Mouse (Mus musculus) left cerebral cortex, adult 2 months (tissue): ENCODE results near the gene Ndufb5. TPM values are rescaled to one million over a fixed set of nuclear protein-coding genes. Genes with fewer than 3 reads are reported as not detected.
"Not testable (repeated sequence)": the region's sequence is repeated elsewhere in the genome, so short reads cannot be mapped to it uniquely, and the experiment has no call there.

Experiments used
- DNase-seq, 2 experiments: peaks; one replicate each; pipeline ENCODE4 v3.0.0; 2021 to 2022; ENCODE audit warnings: low spot score in 2 of 2, mixed read lengths in 1 of 2; ENCODE audit errors: extremely low spot score in 1 of 2
- H3K27ac ChIP-seq: fragments of 200-600 bp; 2 replicates; pipeline ENCODE4 v1.8.1; 2022
- H3K4me3 ChIP-seq: fragments of 200-600 bp; 2 replicates; pipeline ENCODE4 v1.8.1; 2022
- CTCF ChIP-seq: fragments of 200-600 bp; IDR thresholded peaks from 2 replicates; pipeline ENCODE4 v1.8.1; 2022; ENCODE audit warnings: antibody characterized with exemption, mild to moderate bottlenecking, moderate library complexity
- intact Hi-C: fragments of 180-260 bp; cut with DNase I; formaldehyde crosslinking; loops from one replicate; pipeline ENCODE4 v1.15.1; 2025
- long read RNA-seq, 2 experiments: library from polyadenylated mRNA; stranded (forward); transcript quantifications; one replicate each; pipeline ENCODE4 v2.0.0; 2021; ENCODE audit warnings: borderline mapping rate in 2 of 2
- total RNA-seq, 2 experiments: library from RNA; stranded (reverse); gene quantifications; 2 replicates each; pipeline ENCODE4 v1.2.3; 2021

The Ndufb5 gene
- total RNA-seq: 100 to 1,000 TPM; 198 to 210 TPM
- long read RNA-seq, experiment 1, transcript Ndufb5-204 (6 exons, 1,079 nt): major isoform, 82 of 84 reads
- long read RNA-seq, experiment 1, partial matches to known transcripts: 0 of 84 reads
- long read RNA-seq, experiment 1, other reads (novel, unspliced or antisense): 1 of 84 reads
- long read RNA-seq, experiment 2, transcript Ndufb5-204 (6 exons, 1,079 nt): major isoform, 55 of 62 reads
- long read RNA-seq, experiment 2, partial matches to known transcripts: 0 of 62 reads
- long read RNA-seq, experiment 2, other reads (novel, unspliced or antisense): 4 of 62 reads

DNA sequence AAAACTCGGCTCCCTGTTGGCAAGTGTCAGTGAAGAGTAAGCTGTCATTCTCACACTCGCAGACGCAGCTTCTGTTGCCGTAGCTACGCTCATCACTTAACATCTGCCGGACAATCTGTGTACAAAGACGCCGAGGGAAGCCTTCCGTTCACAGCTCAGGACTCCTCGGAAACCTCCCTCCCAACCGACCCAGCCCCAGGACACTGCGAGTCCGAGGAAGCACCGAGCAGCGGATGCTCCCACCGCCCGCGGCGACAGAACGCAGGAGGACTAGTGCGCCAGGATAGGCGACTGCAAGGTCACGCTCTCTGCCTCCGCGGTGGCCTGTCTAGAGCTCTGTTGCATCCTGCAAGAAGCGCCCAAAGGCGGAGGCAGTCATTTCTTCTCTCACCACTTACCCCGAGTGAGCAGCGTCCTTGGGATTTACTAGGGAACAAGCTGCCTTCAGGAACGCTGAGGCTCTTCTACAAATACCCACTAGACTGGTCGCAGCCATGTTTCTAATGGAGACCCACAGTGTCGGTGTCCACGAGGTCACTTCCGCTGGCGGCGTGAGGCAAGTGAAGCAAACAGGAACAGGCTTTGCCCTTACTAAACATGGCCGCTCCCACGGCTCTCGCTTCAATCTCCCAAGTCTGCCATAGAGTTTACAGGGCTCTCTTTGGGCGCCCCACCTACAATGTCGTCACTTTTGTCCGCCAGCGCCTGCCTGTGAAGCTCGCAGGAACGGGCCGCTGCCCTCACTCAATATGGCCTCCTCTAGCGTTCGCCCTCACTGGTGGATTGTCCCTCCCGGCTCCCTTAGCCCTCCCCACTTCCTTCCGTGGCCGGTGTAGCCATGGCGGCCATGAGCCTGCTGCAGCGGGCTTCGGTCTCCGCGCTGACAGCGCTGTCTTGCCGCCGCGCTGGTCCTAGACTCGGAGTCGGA, at the start of gene Ndufb5:
Gene Ndufb5, plus strand, starts transcription at position 747 of the 928 bp plus-strand sequence.
- Histone ChIP-seq H3K4me3 (peak within 1 kb of the TSS; percentile 96), H3K27ac (peak within 1 kb of the TSS; percentile 98)
- peak; percentile 98 to 99 for DNase-seq
- intact Hi-C loops: loop anchor here (2.0 kb wide), 3 partner anchors 28 to 1062 kb away; partner anchors contain the start of genes Ttc14 and Usp13
- TF ChIP-seq CTCF: no peak; the same call in 1 of the 2 replicates

GRCm38 (mm10) chr3:32687156-32687555, 49.6 kb upstream of the Ndufb5 start:
- intact Hi-C loops: no loop called here
- no peak for TF ChIP-seq CTCF
- no peak for DNase-seq
- no peak overlapping the region for H3K27ac ChIP-seq
- no peak overlapping the region for H3K4me3 ChIP-seq

GRCm38 (mm10) chr3:32689567-32689999, 47.2 kb upstream of the Ndufb5 start:
- intact Hi-C loops: no loop called here
- no peak for TF ChIP-seq CTCF
- no peak for DNase-seq
- H3K4me3 ChIP-seq: no peak overlapping the region
- H3K27ac ChIP-seq: no peak overlapping the region

- DNase-seq: no peak
- intact Hi-C loops: loop anchor here (10.0 kb wide), 1 partner anchor 355 kb away; no protein-coding TSS in a partner anchor
- H3K27ac ChIP-seq: no peak overlapping the region
- no peak for TF ChIP-seq CTCF
- no peak overlapping the region for H3K4me3 ChIP-seq
These were observed 46.8 kb upstream of the Ndufb5 start for GRCm38 (mm10) chr3:32690008-32690407.

DNA sequence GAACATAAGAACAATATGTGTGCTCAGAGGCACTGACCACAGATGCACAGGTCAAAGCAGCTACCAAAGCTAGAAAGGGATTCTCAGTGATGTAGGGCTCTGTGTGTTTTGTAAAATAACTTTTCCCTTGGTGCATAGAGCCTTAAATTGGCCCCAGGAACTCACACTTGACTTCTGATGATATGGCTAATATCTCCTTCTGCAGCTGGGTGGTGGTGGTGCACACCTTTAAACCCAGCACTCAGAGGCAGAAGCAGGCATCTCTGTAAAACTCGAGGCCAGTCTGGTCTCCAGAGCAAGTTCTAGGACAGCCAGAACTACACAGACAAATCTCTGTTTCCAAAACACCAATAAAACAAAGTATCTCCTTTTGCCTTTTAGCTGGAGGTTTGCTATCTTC, 45.9 kb upstream of the Ndufb5 start:
- intact Hi-C loops: loop anchor here (10.0 kb wide), 1 partner anchor 356 kb away; no protein-coding TSS in a partner anchor
- no peak for DNase-seq
- no peak overlapping the region for H3K27ac ChIP-seq
- TF ChIP-seq CTCF: no peak
- no peak overlapping the region for H3K4me3 ChIP-seq

GRCm38 (mm10) chr3:32691841-32692240, 44.9 kb upstream of the Ndufb5 start:
- TF ChIP-seq CTCF: no peak

DNA sequence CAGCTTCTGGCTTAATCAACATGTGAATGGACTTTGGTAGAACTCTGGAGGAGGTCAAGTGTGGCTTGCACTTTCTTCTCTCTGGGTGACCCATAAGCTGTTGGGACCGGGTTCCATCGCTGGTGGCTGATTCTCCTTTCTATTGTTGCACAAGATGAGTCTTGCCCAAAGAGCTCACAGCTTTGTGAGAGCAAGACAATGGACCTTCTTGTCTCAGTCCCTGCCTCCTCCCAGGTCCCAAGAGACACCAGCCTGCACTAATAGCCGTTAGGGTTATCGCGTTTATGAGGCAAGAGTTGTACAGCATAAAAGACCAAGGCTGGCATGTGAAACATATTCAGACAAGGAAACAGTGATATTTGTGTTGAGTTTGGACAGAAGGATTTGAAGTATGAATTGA, 42.6 kb upstream of the Ndufb5 start:
- TF ChIP-seq CTCF: no peak
- intact Hi-C loops: loop anchor here (10.0 kb wide), 1 partner anchor 359 kb away; no protein-coding TSS in a partner anchor
- no peak for DNase-seq
- no peak overlapping the region for H3K27ac ChIP-seq
- no peak overlapping the region for H3K4me3 ChIP-seq

More at GRCm38 (mm10) chr3:32691841-32692240, 44.9 kb upstream of the Ndufb5 start:
- no peak overlapping the region for H3K4me3 ChIP-seq
- DNase-seq: no peak
- no peak overlapping the region for H3K27ac ChIP-seq
- intact Hi-C loops: loop anchor here (10.0 kb wide), 1 partner anchor 357 kb away; no protein-coding TSS in a partner anchor

GRCm38 (mm10) chr3:32694737-32695582, 41.8 kb upstream of the Ndufb5 start:
- Histone ChIP-seq H3K4me3 (no peak overlapping the region), H3K27ac (no peak overlapping the region)
- no peak; the same call in 1 of the 2 replicates for TF ChIP-seq CTCF
- no peak for DNase-seq
- intact Hi-C loops: loop anchor here (10.0 kb wide), 1 partner anchor 360 kb away; no protein-coding TSS in a partner anchor

DNA sequence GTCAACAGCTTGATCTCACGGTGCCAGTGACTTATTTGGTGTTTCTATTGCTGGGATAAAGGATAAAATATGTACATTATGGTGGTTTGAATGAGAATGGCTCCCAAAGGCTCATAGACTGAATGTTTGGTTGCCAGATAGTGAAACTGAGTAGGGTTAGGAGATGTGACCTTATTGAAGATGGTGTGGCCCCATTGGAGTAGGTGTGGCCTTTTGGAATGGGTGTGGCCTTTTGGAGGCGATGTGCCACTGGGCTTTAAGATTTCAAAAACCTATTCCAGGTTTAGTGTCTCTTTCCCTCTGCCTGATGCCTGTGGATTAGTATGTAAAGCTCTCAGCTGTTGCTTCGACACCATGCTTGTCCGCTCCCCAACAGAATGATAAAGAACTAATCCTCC, 41.2 kb upstream of the Ndufb5 start:
- intact Hi-C loops: loop anchor here (10.0 kb wide), 1 partner anchor 361 kb away; no protein-coding TSS in a partner anchor
- Histone ChIP-seq H3K4me3 (no peak overlapping the region), H3K27ac (no peak overlapping the region)
- TF ChIP-seq CTCF: no peak
- DNase-seq: no peak

- no peak overlapping the region for H3K4me3 ChIP-seq
These were observed 38.4 kb upstream of the Ndufb5 start for GRCm38 (mm10) chr3:32698228-32698863.

DNA sequence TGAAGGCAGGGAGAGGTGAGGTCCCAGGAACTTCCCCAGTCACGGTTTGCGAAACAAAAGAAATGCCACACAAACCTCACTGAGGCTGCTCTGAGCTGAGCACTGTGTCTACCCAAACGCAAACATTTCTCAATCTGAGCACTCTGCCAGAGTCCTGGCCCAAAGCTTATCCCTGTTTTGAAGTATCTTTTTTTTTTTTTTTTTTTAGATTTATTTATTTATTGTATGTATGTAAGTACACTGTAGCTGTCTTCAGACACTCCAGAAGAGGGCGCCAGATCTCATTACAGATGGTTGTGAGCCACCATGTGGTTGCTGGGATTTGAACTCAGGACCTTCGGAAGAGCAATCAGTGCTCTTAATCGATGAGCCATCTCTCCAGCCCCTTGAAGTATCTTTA, 32.8 kb upstream of the Ndufb5 start:
- H3K4me3 ChIP-seq, H3K27ac ChIP-seq, intact Hi-C loops, DNase-seq: not testable (repeated sequence)

More at GRCm38 (mm10) chr3:32698228-32698863, 38.4 kb upstream of the Ndufb5 start:
- TF ChIP-seq CTCF: no peak; the same call in none of the 2 replicates
- H3K27ac ChIP-seq: no peak overlapping the region
- peak; percentile 90 to 95 for DNase-seq
- intact Hi-C loops: loop anchor here (1.0 to 10.0 kb wide), 2 partner anchors 88 to 364 kb away; no protein-coding TSS in a partner anchor

GRCm38 (mm10) chr3:32704632-32705031, 32.2 kb upstream of the Ndufb5 start:
- H3K27ac ChIP-seq, DNase-seq, H3K4me3 ChIP-seq, intact Hi-C loops: not testable (repeated sequence)

GRCm38 (mm10) chr3:32705647-32706348, 31.0 kb upstream of the Ndufb5 start, which contains the start of gene Actl6a:
Actl6a (plus strand) TSS chr3:32706298.
- H3K4me3 ChIP-seq, intact Hi-C loops, DNase-seq, H3K27ac ChIP-seq: not testable (repeated sequence)
